Mouse (Mus musculus): Measurements from ENCODE around the gene Capn12.

Capn12 gene

GRCm38 (mm10) chr7:28881199-28881598 is at the start of gene Capn12:
Gene Capn12, plus strand, starts transcription at chr7:28881422.
- no peak for DNase-seq (ENCODE audit: low spot score)

- DNase-seq (ENCODE audit: low spot score), result no peak
Observed at GRCm38 (mm10) chr7:28832137-28832536, 49.1 kb upstream of the Capn12 start.

- no peak for DNase-seq (ENCODE audit: low spot score)
Observed at GRCm38 (mm10) chr7:28833723-28834347, 47.4 kb upstream of the Capn12 start, which contains the start of gene Lgals4. Gene Lgals4, plus strand, starts transcription at chr7:28833854.

- DNase-seq (ENCODE audit: low spot score), result no peak
Observed at GRCm38 (mm10) chr7:28836936-28837335, 44.3 kb upstream of the Capn12 start.

- DNase-seq (ENCODE audit: low spot score), result no peak
Observed at GRCm38 (mm10) chr7:28838331-28838730, 42.9 kb upstream of the Capn12 start.

- DNase-seq (ENCODE audit: low spot score), result no peak
Observed at GRCm38 (mm10) chr7:28847273-28847672, 33.9 kb upstream of the Capn12 start.

GRCm38 (mm10) chr7:28849700-28850236 is 31.5 kb upstream of the Capn12 start:
- DNase-seq (ENCODE audit: low spot score), result no peak

GRCm38 (mm10) chr7:28850642-28851041 is 30.6 kb upstream of the Capn12 start:
- DNase-seq (ENCODE audit: low spot score), result no peak

- DNase-seq (ENCODE audit: low spot score), result no peak
Observed at GRCm38 (mm10) chr7:28859953-28860352, 21.3 kb upstream of the Capn12 start.

- no peak for DNase-seq (ENCODE audit: low spot score)
Observed at GRCm38 (mm10) chr7:28860898-28861297, 20.3 kb upstream of the Capn12 start.

GRCm38 (mm10) chr7:28862817-28863499 is 18.3 kb upstream of the Capn12 start:
- no peak for DNase-seq (ENCODE audit: low spot score)

GRCm38 (mm10) chr7:28863540-28863939 is 17.7 kb upstream of the Capn12 start, which contains the start of gene Lgals7:
Gene Lgals7, plus strand, starts transcription at chr7:28863853.
- DNase-seq (ENCODE audit: low spot score), result no peak

GRCm38 (mm10) chr7:28864288-28864750 is 16.9 kb upstream of the Capn12 start:
- DNase-seq (ENCODE audit: low spot score), result no peak

GRCm38 (mm10) chr7:28865481-28866300 is 15.5 kb upstream of the Capn12 start:
- DNase-seq (ENCODE audit: low spot score), result peak; percentile 75

GRCm38 (mm10) chr7:28866769-28867507 is 14.3 kb upstream of the Capn12 start:
- no peak for DNase-seq (ENCODE audit: low spot score)

GRCm38 (mm10) chr7:28867508-28868340 is 13.5 kb upstream of the Capn12 start:
- peak; percentile 78 for DNase-seq (ENCODE audit: low spot score)

GRCm38 (mm10) chr7:28870901-28871664 is 10.1 kb upstream of the Capn12 start:
- DNase-seq (ENCODE audit: low spot score), result no peak

- no peak for DNase-seq (ENCODE audit: low spot score)
Observed at GRCm38 (mm10) chr7:28874565-28874964, 6.7 kb upstream of the Capn12 start.

- no peak for DNase-seq (ENCODE audit: low spot score)
Observed at GRCm38 (mm10) chr7:28876099-28876498, 5.1 kb upstream of the Capn12 start.

GRCm38 (mm10) chr7:28877155-28877554 is 4.1 kb upstream of the Capn12 start:
- DNase-seq (ENCODE audit: low spot score), result peak; percentile 66
